ENCODE assay signal across 8 mouse cellular contexts in genomic region chr13:34575179-34575996, GRCm38 (mm10).
DNase-seq lines count a peak whose midpoint lies in the region; ATAC-seq and TF ChIP-seq lines count a peak whose summit lies in the region.

No protein-coding gene starts in this region.

- H3K4me1 ChIP-seq in heart, postnatal 0 days (ENCODE audit: control insufficient read depth, insufficient read depth): peaks cover 13% of the 10 kb centered on the region

- no peak overlapping the region for H3K9ac ChIP-seq in heart, postnatal 0 days (replicated peaks; ENCODE audit: low read depth, low read length)

- TF ChIP-seq CTCF in heart, postnatal 0 days (IDR thresholded peaks at IDR 0.05; ENCODE audit: low read depth): no peak

- no peak for TF ChIP-seq EP300 in heart, postnatal 0 days (IDR thresholded peaks at IDR 0.05; ENCODE audit: low read depth)

- H3K4me2 ChIP-seq in heart, postnatal 0 days (ENCODE audit: low read depth, low read length): no peak overlapping the region

- H3K9me3 ChIP-seq in heart, postnatal 0 days (replicated peaks; ENCODE audit: control insufficient read depth, low read length): no peaks in the 10 kb centered on the region

- intact Hi-C loops in gastrocnemius, postnatal 14 days (cut with DNase I; ENCODE audit: low total_unique reads): no loop called here
- intact Hi-C loops in gastrocnemius, postnatal 36 days (cut with DNase I): no loop called here

- no peaks in the 10 kb centered on the region for H3K27me3 ChIP-seq in heart, postnatal 0 days (ENCODE audit: control insufficient read depth, insufficient read depth, low read length)

- peak; percentile 90 for ATAC-seq in heart, postnatal 0 days (ENCODE audit: insufficient read depth, low read depth)
- no peak for ATAC-seq in CD4-positive, CD25-positive, alpha-beta regulatory T cell, adult 4 months

- H3K36me3 ChIP-seq in heart, postnatal 0 days (replicated peaks; ENCODE audit: control insufficient read depth, insufficient read depth, low read length): no peaks in the 10 kb centered on the region

- peak overlapping the region; percentile 67 for H3K27ac ChIP-seq in heart, postnatal 0 days (ENCODE audit: low read depth)

- DNase-seq in gastrocnemius, postnatal 14 days: peak; percentile 5
- DNase-seq in gastrocnemius, postnatal 4 days (ENCODE audit: low spot score in 2 of 2): no peak
- DNase-seq in Muller cell, postnatal 12 days (ENCODE audit: inconsistent ontology term): peak; percentile 16
- peak; percentile 74 for DNase-seq in heart, postnatal 0 days (ENCODE audit: low spot score)
- DNase-seq in lung, postnatal 10 days: peak; percentile 31
- DNase-seq in urinary bladder, postnatal 10 days (ENCODE audit: low spot score): no peak
- DNase-seq in gastrocnemius, postnatal 36 days: no peak

- WGBS in heart, postnatal 0 days: 27% methylated on average over 2 of the region's 2 CpGs

- no peak overlapping the region for H3K4me3 ChIP-seq in heart, postnatal 0 days (ENCODE audit: low read depth, low read length)

Comparison
In these comparisons a context has a peak if more than half of its experiments do, and no peak if none do; other contexts are left out.
1. DNase-seq: peak in gastrocnemius, postnatal 14 days (single experiment), Muller cell, postnatal 12 days (single experiment), heart, postnatal 0 days (single experiment) and lung, postnatal 10 days (single experiment); none in gastrocnemius, postnatal 4 days (0 of 2), urinary bladder, postnatal 10 days (single experiment) and gastrocnemius, postnatal 36 days (0 of 2).